Mouse (Mus musculus): Measurements from ENCODE around the gene Lrsam1.
"Not testable (repeated sequence)": the region's sequence is repeated elsewhere in the genome, so short reads cannot be mapped to it uniquely, and the experiment has no call there.

The Lrsam1 gene

DNA sequence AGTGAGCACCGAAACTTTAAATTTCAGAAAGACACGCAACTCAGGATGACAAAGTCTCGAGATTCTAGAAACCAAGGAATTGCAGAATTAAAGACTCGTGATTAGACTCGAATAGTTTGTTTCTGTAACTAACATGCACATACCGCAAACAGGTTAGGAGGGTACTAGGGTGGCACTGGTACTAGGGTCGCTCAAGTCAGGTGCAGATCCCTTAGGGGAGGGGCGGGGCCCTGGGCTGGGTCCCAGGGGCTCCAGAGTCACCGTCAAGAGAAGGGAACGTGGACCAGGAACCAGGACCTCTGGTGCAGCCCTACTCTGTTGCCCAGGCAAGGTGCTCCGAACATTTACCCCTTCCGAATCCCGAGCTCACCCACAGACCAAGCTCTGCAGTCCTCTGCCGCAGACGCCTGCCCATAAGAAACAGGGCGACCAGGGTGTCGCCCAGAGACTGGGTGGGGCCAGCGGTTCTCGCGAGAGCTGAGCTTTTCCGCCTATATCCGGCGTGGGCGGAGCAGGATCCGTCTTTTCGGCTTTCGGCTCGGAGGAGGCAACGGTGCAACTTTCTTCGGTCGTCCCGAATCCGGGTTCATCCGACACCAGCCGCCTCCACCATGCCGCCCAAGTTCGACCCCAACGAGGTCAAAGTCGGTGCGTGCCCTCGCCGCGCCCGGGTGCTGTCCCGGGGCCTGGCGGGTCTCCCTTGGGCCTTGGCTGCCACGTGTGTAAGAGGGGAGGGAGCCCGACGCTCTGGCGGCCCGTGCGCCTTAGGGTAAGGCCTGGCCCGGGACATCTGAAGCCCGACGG is at the start of gene Lrsam1, which contains the start of gene Rpl12:
Gene Lrsam1, minus strand, starts transcription at position 423 of the 804 bp plus-strand sequence.
Gene Rpl12, plus strand, starts transcription at position 368 of the 804 bp plus-strand sequence.
- in situ Hi-C loops (cut with MboI, MseI), result loop anchor here (10.0 kb wide), 3 partner anchors 827 to 2003 kb away; partner anchors contain the start of genes Hspa5 (in 1 of the 2) and Traf1 (in 1 of the 2)

DNA sequence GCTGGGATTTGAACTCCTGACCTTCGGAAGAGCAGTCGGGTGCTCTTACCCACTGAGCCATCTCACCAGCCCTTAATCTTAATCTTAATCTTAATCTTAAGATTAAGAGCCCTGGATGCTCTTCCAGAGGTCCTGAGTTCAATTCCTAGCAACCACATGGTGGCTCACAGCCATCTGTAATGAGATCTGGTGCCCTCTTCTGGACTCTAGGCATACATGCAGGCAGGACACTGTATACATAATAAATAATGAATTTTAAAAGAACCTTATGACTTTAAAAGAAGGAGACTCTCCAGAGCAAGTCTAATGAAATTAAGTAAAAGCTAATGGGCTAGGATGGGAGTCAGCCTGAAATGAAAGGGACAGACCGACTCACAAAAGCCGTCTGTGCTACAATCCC is 47.6 kb upstream of the Lrsam1 start:
- in situ Hi-C loops (cut with MboI, MseI), result not testable (repeated sequence)

DNA sequence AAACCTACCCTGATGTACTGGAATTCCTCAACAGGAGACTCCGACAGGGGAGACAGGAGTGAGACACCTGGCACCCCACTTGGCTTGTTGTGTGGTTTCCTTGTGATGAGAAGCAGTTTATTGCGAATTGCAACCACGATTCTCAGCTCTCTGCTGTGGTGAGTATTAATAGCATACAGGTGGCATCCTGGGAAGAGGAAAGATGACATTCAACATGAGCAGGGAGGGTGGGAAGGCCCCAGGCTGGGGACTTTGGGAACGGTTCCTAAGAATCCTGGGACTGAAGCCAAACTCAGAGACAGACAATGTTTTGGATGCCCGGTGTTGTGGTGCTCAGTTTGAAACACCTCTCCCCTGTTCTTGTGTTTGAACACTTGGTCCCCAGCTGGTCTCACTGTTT is 43.6 kb upstream of the Lrsam1 start:
- in situ Hi-C loops (cut with MboI, MseI), result no loop called here

DNA sequence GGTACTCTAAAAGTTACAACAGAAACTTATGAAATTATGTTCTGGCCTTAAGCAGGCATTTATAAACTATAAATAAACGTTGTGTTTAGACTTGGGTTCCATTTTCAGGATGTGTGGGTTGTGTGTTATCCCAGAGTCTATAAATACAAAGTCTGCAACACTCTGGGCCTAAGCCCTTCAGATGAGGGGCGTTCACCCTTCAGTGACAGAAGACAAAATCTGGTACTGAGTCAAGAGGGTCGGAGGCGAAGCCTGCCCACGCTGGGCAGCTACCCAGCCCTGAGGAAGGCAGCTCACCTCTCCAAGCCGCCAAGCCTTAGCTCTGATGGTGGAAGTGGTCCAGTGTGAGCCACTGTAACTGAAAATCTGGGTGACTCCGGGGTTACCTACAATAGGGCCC is 40.7 kb upstream of the Lrsam1 start:
- in situ Hi-C loops (cut with MboI, MseI), result no loop called here

DNA sequence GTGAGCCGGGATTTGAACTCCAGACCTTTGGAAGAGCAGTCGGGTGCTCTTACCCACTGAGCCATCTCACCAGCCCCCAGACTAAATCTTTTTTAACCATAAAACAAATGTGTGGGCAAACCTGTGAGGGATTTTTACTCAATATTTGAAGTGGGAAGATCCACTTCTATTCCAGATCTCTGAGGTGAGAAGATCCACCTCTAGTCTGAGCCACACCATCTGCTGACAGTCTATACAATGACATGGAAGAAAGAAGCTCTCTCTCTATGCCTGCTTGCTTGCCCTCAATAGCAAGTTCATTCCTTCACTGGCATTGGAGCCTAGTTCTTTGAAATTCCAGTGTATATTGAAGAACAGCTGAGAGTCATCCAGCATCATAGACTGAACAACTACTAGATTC is 38.3 kb upstream of the Lrsam1 start:
- in situ Hi-C loops (cut with MboI, MseI), result no loop called here

DNA sequence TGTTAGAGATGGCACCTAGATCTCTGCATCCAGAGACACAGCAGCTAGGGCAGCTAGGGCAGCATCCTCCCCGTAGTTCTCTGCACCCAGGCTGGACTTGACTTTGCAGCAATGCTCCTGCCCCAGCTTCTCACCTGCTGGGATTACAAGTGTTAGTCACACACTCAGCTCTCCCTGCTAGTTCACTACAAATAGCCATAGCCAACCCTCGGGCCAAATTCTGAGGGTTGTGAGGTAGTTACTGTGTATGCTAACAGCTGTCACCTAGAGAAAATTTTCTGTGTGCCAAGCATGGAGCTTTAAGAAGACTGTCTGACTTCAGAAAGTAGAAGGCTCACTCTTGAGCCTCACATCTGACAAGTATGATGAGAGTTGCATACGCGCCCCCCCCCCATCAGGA is 36.4 kb upstream of the Lrsam1 start:
- in situ Hi-C loops (cut with MboI, MseI), result no loop called here

DNA sequence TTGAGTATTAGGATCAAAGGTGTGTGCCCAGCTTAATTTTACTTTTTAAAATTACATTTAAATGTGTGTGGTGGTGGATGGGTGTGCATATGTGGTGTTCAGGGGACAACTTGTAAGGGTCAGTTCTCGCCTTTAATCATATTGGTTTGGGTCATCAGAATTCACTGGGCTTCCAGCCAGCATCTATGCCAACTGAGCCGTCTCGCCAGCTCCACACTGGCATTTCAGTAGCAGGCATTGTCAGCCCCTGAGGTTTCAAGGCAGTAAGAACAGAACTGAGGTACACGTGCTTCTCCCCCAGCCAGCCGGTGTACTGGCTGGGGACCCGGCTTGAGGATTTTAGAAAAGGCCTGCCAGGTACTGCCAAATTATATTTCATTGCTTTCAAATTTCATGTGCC is 35.7 kb upstream of the Lrsam1 start:
- in situ Hi-C loops (cut with MboI, MseI), result no loop called here

DNA sequence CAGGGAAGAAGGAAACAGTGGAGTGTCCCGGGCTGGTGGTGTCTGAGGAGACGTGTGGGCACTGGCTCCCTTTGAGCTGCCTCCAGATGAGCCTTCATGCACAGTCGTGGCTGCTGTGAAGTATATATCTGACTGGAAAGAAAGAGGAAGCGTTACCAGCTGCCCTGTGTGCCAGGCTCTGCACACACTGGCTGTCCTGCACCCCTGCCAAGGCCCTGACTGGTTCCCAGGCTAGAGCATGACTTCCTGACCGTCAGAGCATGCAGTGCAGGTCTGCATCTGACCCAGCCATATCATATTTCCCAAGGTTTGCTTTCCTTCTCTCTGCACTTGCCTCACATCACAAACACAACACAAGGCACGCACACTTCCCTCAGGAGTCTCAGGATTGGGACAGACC is 30.7 kb upstream of the Lrsam1 start:
- in situ Hi-C loops (cut with MboI, MseI), result no loop called here

DNA sequence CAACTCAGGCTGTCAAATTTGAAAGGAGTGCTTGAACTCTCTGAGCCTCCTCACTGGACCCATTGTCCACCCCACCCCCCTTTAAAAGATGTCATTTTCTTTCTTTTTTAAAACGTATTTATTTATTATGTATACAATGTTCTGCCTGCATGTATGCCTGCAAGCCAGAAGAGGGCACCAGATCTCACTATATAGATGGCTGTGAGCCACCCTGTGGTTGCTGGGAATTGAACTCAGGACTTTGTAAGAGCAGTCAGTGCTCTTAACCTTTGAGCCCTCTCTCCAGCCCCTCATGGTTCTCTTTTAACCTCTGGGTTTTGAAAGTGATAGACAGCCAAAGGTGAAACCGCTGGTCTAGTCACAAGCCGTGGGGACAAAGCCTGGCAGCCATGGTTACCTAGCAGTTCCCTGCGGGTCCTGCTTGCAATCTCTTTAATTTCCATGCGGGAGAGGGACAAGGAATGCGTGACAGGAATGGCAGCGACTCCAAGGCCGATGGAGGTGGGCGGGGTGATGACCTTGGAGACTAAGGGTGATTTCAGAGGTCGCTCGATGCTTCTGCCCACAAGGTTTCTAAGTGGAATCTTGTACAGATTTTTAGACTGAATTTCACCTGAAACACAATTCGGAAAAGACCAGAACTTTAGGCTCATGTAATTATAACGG is 28.9 kb upstream of the Lrsam1 start:
- in situ Hi-C loops (cut with MboI, MseI), result no loop called here

DNA sequence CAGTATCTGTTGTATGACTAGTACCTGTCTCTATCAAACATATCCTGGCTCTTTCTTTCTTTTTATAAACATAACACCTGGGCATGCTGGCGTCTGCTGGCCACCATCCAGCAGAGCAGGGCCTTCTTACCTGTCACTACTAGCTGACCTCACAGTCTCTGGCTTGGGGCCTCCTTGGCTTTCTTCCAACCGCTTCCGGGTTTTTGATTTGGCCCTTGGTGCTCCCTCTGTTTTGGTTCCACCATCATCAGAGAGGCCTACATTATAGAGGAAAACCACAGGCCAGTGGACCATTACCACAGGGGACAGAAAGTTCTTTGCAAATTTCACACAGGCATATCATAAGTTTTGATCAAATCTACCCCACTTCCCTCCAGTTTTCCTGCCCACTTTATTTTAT is 28.0 kb upstream of the Lrsam1 start:
- in situ Hi-C loops (cut with MboI, MseI), result no loop called here

DNA sequence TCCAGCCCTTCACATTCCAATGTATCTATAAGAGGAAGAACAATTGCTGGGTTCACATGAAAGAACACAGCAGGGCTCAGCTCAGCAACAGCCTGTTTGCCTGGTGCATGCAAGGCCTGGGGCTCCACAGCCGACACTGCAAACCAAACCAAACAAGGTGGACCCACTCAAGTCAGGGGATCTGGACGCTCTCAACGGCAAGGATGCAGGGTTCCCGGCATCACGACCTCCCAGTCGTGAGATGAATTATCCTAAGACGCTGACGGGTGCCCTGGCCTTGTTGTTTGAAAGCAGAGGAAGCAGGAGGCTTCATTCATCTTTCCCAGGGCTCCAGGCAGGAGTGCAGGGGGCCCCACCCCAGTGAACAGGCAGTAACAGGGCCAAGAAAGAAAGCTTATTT is 24.4 kb upstream of the Lrsam1 start:
- in situ Hi-C loops (cut with MboI, MseI), result no loop called here

DNA sequence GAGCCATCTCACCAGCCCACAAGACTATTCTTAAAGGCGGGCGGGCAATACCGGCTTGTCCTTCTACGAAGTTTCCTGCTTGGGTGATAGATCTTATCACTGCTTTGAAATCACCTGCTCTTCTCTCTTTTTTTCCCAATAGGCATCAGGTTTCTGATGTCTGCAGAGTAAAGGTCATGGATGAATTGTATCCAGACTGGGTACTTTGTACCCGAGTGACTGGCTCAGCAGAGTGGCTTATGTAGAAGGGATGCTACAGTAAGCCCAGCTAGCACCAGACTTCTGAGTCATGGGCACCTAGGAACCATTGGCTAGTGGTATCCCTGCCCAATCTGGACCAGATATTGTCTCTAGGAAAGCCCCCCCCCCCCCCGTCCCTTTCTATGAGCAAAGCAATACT is 22.2 kb upstream of the Lrsam1 start:
- in situ Hi-C loops (cut with MboI, MseI), result loop anchor here in 1 of 2 experiments (5.0 kb wide), 1 partner anchor 536 kb away; no protein-coding TSS in a partner anchor

DNA sequence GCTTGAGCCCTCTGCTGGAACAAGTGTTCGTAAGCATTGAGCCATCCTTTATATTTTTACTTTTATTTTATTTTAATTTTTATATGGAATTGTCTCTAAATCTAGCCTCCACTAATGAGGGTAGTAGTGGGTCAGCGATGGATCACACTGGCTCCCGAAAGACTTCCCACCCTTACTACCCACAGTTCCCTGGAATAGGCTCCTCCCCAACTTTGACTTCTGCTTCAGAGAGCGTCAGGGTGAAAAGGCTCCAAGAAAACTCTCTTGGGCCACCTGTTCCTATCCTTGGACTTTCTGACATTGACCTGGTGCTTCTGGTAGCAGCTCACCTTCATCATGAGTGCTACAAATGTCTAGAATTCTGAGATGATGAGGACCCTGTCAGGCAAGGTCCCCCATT is 21.3 kb upstream of the Lrsam1 start:
- in situ Hi-C loops (cut with MboI, MseI), result loop anchor here in 1 of 2 experiments (5.0 kb wide), 1 partner anchor 535 kb away; no protein-coding TSS in a partner anchor

DNA sequence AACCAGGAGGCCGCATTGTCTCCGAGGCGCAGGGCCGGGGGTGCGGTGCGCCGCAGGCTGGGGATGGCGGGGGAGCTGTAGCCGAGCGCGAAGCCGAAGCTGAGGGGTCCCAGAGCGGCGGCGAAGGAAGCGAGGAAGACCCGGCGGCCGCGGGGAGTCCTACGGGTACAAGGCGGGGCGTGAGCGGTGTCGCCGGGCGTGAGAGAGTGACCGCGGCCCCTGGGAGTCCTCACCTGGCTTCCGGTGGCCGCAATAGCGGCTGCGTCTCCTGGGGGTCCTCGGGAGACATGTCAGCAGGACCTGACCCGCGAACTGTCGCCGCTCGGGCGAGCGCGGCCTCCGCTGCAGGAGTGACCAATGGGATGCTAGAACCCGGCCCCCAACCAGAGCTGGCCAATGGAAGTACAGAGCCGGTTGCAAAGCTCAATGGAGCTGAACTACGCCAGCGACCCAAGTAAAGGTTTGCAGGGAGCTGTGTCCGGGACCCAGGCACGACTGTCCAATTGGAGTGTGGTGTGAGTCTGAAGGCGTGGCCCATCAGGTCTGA is 20.4 kb upstream of the Lrsam1 start, which contains the start of gene Slc2a8:
Gene Slc2a8, minus strand, starts transcription at position 359 of the 547 bp plus-strand sequence.
- in situ Hi-C loops (cut with MboI, MseI), result loop anchor here in 1 of 2 experiments (5.0 kb wide), 1 partner anchor 534 kb away; no protein-coding TSS in a partner anchor

DNA sequence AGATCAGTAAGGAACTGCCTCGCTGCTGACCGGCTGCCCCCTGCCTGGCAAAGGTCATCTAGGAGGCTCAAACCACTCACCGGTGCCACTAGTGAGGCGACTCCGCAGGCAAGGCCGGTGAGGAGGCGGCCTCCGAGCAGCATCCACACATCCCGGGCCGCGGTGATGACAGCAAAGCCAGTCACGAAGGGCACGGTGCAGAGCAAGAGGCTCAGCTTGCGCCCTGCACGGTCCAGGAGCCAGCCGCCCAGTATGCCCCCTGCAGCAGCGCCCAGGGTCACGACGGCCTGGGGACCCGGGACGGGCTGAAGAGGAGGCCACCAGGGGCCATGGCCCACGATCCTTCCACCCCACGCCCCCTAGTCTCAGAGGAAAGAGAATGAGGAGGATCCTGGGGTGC is 19.9 kb upstream of the Lrsam1 start:
- in situ Hi-C loops (cut with MboI, MseI), result loop anchor here in 1 of 2 experiments (5.0 kb wide), 1 partner anchor 534 kb away; no protein-coding TSS in a partner anchor

DNA sequence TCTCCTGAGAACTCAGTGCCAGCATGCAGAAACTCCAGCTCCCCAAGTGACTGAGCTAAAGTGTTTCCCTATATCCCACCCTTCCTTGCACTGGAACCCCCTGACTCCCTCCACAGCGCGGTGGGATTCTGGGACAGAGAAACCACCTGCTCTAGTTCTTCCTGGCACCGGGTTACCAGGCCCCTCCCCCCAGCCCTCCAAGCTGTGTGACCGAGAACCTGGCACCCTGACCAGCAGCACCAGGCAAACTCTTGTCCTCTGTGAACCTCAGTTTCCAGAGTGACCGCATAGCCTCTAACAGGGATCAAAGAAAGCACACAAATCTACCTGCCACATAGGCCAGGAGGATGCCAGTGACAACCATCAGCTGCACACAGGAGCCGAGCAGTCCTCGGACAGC is 18.3 kb upstream of the Lrsam1 start:
- in situ Hi-C loops (cut with MboI, MseI), result loop anchor here in 1 of 2 experiments (5.0 kb wide), 1 partner anchor 532 kb away; no protein-coding TSS in a partner anchor

DNA sequence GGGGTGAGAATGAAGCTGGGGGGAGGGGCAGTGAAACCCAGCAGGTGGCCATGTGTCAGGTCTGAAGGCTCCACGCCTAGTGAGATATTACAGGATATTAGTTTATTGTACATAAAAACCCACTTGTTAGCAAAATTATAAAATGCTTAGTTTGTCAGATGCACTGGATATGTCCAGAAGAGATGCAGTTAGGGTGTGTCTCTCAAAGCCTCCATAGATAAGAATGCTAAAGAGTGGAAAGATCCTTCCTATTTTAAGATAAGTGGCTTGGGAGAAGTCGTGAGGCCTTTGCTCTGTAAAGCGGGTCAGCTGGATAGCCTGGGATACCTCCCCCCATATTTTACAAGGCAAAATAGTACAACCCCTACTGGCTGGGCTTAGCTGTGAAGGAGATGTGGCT is 17.3 kb upstream of the Lrsam1 start:
- in situ Hi-C loops (cut with MboI, MseI), result no loop called here

DNA sequence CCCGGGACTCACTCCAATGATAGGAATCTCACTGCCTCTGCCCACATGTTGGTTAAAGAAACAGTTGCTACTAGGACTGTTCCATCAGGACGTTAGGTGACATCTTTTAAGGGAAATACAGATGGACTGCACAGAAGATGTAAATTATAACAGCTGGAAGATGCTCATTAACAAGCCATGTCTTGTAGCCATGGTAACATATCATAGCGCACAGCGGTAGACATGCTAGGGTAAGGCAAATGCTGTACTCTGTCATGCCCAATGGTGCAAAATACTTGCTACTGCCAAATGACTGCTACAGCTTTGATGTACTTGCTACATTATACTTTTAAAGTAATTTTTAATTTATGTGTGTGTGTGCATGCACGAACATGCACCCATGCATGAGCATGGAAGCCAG is 15.7 kb upstream of the Lrsam1 start:
- in situ Hi-C loops (cut with MboI, MseI), result no loop called here

DNA sequence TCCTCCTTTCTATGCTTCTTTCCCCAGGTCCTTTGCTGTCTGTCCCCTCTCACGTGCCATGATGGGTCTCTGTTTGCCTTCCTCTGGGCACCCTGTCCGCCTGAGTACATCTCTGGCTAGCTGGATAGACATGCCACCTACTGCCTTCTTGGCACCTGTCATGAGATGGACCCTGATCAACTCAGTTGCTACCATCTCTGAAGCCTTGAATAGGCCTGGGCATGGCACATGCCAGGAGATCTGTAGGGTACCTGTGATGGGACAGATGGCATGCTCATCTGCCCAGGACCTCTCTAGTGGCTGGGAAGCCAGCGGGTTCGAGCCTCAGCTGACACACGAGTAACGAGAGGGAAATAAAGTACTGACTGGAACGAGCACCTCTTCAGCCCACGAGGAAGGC is 12.8 kb upstream of the Lrsam1 start:
- in situ Hi-C loops (cut with MboI, MseI), result no loop called here

DNA sequence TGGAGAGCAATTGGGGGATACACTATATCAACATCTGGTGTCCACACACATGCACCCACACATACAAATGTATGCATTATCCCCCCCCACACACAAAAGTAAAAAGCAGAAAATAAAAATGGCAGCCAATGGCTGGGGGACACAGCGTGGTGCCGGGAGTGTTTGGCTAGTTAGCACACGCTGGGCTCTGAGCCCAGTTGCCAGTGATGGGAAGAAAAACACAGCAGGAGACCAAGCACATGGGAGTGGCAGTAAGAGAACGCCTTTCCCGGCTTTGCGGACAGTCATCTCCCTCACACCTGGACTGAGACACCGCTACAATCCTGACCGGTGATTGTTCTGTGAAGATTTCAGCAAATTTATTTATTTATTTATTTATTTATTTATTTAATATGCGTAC is 9.8 kb upstream of the Lrsam1 start:
- in situ Hi-C loops (cut with MboI, MseI), result no loop called here

DNA sequence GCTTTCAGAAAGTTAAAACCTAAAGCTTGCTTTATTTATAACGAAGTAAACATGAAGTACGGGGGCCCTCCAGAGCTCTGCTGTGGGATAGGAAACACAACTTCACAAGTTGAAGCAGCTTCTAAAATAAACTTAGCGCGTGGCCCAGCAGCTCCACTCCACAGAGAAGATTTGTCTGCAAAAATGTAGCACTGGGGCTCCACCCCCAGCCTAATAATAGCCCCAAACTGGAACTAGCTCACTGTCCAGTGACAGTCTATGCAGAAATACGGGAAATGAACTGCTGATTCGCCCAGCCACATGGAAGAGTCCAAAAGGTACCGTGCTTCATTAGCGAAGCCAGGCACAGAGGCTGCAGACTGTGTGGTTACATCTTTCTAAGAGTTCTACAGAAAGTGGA is 7.9 kb upstream of the Lrsam1 start:
- in situ Hi-C loops (cut with MboI, MseI), result loop anchor here (10.0 kb wide), 3 partner anchors 835 to 1995 kb away; partner anchors contain the start of genes Hspa5 (in 1 of the 2) and Traf1 (in 1 of the 2)

All from T-helper 17 cell (primary cell).